Mouse (Mus musculus) gastrocnemius, postnatal 36 days (tissue): ENCODE results near the gene Tm7sf3. TPM values are rescaled to one million over a fixed set of nuclear protein-coding genes. Genes with fewer than 3 reads are reported as not detected.
"Not testable (repeated sequence)": the region's sequence is repeated elsewhere in the genome, so short reads cannot be mapped to it uniquely, and the experiment has no call there.

Source experiments
- DNase-seq, 2 experiments: peaks; one replicate each; pipeline ENCODE4 v3.0.0; 2022
- intact Hi-C: fragments of 180-260 bp; cut with DNase I; formaldehyde crosslinking; loops from one replicate; pipeline ENCODE4 v1.15.1; 2025
- total RNA-seq, 2 experiments: library from RNA; stranded (reverse); gene quantifications; 2 replicates each; pipeline ENCODE4 v1.2.3; 2021

The Tm7sf3 gene
- total RNA-seq, 2 experiments from 2014 or later: 6.2 to 7.3 TPM

DNA sequence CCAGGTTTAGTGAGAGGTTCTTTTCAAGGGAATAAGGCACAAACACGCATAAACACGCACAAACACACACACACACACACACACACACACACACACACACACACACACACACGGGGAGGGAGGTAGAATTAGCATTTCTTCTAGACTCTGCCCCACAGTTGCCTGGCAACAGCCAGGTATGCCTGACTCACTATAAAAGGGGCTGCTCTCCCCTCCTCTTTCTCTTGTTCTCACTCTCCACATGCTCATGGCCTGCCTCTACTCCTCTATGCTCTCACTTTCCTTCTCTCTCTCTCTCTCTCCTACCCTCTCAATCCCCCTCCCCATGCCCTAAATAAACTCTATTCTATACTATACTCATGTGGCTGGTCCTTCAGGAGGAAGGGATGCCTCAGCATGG lies 14.5 kb downstream of the Tm7sf3 start:
- no peak for DNase-seq
- intact Hi-C loops: no loop called here

DNA sequence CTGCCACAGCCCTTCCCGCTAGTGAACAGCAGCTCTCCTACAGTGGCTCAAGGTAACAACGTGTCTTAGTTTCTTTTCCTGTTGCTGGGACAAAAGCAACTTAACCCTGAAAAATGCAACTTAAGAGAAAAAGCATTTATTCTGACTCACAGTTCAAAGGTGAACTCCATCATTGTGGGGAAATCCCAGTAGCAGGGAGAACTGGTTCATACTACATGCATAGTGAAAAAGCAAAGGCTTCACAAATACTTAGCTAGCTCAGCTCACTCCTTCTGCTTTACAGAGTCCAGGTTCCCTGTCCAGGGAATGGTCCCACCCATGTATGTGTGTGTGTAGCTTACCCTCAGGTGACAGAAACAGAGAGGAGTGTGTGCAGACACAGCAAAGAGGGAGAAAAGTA lies 26.0 kb downstream of the Tm7sf3 start:
- intact Hi-C loops: no loop called here
- DNase-seq: no peak

DNA sequence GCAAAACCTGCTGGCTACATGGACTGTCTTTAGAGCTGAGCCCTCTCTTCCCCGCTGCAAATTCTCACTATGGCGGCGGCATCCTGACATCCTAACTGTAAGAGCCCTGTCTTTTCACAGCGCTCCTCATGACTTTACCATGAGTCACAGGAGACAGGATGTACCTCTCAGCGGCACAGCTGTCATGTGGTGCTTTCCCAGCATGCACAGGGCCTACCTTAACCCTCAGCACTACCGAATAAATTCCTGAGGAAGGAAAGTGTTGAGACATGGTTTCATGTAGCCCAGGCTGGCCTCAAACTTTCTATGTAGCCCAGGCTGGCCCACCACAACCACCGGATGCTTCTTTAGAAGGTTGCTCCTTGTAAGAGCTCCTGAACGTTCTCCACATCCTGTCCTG lies 26.7 kb downstream of the Tm7sf3 start:
- intact Hi-C loops: no loop called here
- no peak for DNase-seq

GRCm38 (mm10) chr6:146614541-146614940 lies 28.1 kb downstream of the Tm7sf3 start:
- intact Hi-C loops: no loop called here
- no peak for DNase-seq

DNA sequence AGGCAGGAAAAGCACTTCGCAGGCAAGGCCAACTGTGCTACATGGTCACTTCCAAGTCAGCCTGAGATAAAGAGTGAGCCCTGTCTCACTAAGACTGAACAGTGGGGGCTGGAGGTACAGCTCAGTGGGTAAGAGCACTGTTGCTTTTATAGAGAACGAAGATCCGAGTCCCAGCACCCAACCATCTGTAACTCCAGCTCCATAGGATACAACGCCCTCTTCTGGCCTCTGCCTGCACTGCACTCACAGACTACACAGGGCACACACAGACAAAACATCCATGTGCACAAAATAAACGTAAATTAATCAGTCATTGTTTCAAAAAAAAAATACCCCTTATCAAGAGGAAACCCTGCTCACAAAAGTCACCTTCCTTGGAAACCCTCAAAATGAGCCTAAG lies 28.7 kb downstream of the Tm7sf3 start:
- intact Hi-C loops: no loop called here
- DNase-seq: no peak

GRCm38 (mm10) chr6:146612736-146613135 lies 29.9 kb downstream of the Tm7sf3 start:
- no peak for DNase-seq
- intact Hi-C loops: no loop called here

DNA sequence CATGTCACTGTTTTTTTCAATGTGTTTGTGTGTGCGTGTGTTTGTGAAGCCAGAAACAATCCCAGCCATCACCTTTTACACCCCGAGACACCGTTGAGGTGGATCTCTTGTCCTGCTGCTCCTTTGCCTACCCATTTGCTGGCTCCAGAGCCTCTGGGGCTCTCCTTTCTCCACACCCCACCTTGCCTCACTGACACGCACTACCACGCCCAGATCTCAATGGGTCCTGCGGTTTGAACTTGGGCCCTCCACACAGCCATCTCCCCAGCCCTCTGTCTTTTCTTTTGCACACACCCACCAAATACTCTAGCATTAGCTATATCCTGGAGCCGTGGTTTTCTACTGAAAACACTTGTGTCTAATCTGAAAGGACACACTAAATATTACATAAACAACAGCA lies 30.7 kb downstream of the Tm7sf3 start:
- peak in 1 of 2 experiments; percentile 3 for DNase-seq
- intact Hi-C loops: no loop called here

DNA sequence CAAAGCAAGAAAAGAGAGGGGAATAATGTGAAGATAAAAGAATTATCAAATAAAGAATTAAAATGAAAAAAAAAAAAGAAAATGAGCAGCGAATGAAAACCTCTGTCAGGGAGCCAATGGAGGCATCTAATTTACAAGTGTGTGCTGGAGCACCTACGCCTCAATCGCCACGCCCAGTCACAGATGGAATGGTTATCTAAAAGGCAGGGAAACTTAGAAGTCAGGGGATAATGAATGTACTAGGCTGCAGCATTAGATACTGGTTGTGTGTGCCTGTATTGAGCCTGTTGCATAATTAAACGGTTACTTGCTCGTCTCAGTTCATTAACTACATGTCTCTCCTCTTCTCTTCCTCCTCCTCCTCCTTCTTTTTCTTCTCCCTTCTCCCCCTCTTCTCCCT lies 31.2 kb downstream of the Tm7sf3 start:
- intact Hi-C loops: no loop called here

GRCm38 (mm10) chr6:146603651-146604050 lies 39.0 kb downstream of the Tm7sf3 start:
- intact Hi-C loops: no loop called here
- no peak for DNase-seq

More for the DNA sequence above, 31.2 kb downstream of the Tm7sf3 start:
- no peak for DNase-seq

DNA sequence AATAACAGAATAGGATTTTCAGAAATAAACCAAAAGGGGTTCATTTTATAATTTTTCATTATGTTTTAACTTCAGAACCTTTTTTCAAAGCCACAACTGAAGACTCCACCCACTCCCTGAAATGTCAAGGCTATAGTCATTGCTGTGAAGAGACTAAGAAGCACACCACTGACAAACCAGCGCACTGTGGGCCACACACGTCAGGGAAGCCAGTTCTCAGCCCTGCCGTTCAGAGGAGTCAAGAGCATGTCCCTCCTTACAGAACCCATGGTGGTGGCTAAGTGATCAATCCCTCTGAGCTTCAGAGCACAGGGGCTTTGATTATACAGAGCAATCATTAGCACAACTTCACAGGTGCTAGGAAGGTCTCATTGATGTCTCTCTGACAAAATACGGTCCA lies 40.0 kb downstream of the Tm7sf3 start:
- intact Hi-C loops: no loop called here
- DNase-seq: no peak

DNA sequence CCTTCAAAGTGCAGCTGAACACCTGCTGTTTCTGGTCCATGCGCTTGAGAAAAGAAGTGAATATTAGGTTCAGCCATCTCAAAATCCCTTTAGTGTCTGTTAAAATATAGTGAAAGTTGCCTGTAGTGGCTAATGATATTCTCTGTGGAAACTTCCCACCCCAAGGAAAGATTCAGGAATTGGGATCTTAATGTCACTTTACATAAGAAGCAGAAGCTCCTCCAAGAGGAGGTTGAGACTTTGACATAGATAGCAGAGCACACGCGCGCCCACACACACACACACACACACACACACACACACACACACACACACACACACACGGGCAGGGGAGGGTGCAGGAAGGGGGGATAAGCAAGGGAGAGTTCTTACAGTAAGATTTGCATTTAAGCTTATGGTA lies 57.5 kb downstream of the Tm7sf3 start:
- intact Hi-C loops: no loop called here
- DNase-seq: no peak

DNA sequence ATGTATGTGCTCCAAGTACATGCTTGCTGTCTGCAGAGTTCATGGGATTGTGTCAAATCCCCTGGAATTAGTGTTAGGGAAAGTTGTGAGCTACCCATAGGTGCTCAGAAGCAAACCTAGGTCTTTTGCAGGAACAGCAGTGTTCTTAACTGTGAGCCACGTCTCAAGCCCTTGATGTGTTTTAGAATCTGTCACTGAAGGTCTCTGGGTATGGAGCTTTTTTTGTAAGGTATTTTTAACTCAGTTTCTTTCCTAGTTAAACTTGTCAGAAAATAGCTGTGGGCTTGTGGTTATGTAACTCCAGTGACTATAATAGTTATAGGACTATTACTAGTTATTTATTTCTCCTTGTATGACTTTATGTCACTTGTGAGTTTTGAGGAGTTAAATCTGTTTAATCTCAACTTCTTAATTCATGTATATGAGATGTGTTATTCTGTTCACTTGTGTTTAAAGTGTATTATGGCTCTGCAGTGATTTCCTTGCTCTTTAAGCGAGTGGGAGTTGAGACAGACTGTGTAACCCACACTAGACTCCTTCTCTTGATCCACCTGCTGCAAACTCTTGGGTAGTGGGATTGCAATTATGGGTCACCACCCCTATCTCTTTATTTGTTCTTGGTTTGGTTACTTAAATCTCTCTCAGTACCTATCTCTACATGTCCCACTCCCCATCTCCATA lies 59.1 kb downstream of the Tm7sf3 start:
- DNase-seq: no peak
- intact Hi-C loops: no loop called here

DNA sequence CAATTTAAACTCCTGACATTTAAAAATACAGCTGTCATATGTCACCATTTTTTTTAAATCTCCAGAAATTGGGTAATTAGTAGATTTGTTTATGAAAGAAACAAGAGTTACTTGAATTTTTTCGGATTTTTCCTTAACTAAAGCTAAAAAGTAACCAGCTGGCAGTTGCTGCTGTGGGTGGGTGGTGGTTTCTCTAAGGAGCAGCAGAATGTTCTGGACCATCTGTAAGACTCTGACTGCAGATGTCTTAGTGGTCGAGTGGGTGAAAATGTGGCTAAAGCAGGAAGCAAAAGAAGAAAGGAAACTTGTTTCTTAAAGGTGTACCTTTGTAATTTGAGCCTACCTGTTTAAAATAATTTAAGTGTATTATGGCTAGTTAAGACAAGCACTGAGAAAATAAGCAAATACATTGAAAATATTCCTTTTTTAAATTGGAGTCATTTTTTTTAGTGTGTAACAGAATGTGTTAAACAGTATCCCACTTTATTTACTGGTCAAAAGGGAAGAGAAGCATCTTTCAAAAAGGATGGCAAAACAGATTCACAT lies 62.2 kb downstream of the Tm7sf3 start:
- intact Hi-C loops: no loop called here
- no peak for DNase-seq

DNA sequence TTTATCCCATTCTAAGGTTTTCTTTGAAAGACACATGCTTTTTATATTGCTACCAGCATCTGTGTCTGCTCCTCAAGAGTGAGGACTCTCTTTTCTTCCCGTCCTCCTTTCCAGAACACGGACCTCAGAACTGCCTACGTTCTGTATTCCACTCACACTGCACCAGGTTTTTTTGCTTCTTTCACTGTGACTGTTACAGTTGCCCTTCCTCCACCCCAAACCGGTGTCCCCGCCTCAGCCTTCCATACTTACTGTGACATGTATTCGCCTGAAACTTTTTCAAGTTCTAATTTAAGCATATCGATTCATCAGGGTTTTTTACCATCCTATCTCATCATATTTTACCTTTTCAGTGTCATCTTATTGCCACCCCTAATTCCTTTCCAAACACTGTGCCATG lies 64.0 kb downstream of the Tm7sf3 start:
- intact Hi-C loops: loop anchor here (5.0 kb wide), 1 partner anchor 76 kb away; the partner anchor contains the start of gene Itpr2
- no peak for DNase-seq

GRCm38 (mm10) chr6:146578111-146578531 lies 64.5 kb downstream of the Tm7sf3 start:
- intact Hi-C loops: loop anchor here (5.0 kb wide), 1 partner anchor 76 kb away; the partner anchor contains the start of gene Itpr2
- peak in 1 of 2 experiments; percentile 67 for DNase-seq

DNA sequence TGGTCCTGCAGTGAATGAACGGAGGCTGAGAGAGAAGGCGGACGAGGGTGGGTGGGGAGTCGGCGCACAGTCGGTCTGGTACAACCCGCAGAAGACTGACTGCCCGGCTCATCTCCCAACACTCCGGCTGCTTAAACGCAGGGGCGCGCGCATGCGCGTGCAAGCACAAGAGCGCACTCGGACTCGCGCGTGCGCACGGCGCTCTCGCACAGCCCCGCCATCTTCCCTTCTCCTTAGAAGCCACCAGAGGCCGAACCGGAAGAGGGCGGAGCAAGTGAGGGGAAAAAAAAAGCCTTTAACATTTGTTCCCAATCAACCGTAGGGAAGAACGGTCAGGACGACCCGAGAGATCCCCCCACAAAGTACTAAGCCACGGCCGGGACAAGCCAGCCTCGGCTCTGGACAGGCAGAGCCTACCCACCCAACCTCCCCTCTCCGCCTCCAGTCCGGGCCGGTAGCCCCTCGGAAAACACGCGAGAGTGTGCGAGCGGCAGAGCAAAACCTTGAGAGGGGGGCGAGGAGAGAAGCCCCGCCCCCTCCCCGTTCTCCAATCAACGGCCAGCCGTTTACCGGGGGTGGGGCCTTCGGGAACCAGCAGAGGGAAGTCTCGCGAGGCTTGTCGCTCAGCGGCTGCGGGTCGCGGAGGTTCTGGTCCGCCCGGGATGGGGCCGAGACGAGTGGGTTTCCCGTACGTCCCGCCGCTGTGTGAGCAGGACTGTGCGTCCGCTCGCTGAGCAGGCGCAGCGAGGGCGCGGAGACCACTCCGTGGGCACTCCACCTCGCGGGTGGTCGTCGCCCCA lies 65.1 kb downstream of the Tm7sf3 start, which contains the start of gene Ints13:
Ints13 (minus strand) TSS at position 526 of the 800 bp plus-strand sequence.
- DNase-seq: peak; percentile 93 to 97
- intact Hi-C loops: loop anchor here (5.0 kb wide), 1 partner anchor 75 kb away; the partner anchor contains the start of gene Itpr2

- intact Hi-C loops: loop anchor here (5.0 kb wide), 1 partner anchor 75 kb away; the partner anchor contains the start of gene Itpr2
- no peak for DNase-seq
Measured at GRCm38 (mm10) chr6:146576903-146577302, 65.7 kb downstream of the Tm7sf3 start, which contains the start of gene Fgfr1op2. Fgfr1op2 (plus strand) TSS chr6:146577203.

- intact Hi-C loops: no loop called here
Measured at GRCm38 (mm10) chr6:146572073-146572472, 70.6 kb downstream of the Tm7sf3 start.

DNA sequence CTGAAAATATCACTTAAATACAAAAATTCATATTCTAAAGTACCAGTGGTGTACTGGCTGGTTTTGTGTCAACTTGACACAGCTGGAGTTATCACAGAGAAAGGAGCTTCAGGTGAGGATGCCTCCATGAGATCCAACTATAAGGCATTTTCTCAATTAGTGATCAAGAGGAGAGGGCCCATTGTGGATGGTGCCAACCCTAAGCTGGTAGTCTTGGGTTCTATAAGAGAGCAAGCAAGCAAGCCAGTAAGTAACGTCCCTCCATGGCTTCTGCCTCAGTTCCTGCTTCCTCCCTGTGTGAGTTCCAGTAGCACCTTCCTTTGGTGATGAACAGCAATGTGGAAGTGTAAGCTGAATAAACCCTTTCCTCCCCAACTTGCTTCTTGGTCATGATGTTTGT lies 80.2 kb downstream of the Tm7sf3 start:
- intact Hi-C loops, DNase-seq: not testable (repeated sequence)

More at GRCm38 (mm10) chr6:146572073-146572472, 70.6 kb downstream of the Tm7sf3 start:
- DNase-seq: no peak
